Mouse (Mus musculus): ENCODE measurements around the gene Sft2d1.

DNA sequence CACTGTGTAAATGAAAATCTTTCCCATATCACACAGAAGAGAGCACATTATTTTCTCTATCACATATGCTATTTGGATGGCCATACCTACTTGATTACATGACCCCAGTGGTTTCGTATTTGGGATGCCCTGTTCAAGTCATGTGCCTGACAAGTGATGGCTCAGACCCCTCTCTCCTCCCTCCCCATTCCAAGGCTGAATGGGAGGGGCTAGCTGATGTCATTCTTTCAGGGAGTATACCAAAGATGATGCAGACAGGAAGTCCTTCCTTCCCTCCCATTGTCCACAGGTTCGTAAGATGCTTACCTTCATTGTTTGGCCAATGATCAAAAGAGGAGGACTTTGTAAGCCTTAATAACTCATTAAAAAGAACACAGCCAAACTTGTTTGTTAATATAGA, 58.3 kb downstream of the Sft2d1 start:
- TF ChIP-seq CTCF (IDR thresholded peaks at IDR 0.05; ENCODE audit: low read depth, low read length) (no peak), GATA1 (IDR thresholded peaks at IDR 0.05; ENCODE audit: borderline replicate concordance, low read length) (no peak), GATA2 (IDR thresholded peaks at IDR 0.05; ENCODE audit: borderline replicate concordance, low read depth, low read length) (no peak)
